Mouse (Mus musculus) megakaryocyte progenitor cell, adult 5-6 weeks (primary cell): ENCODE results near the gene Zcchc2. TPM values are rescaled to one million over a fixed set of nuclear protein-coding genes. Genes with fewer than 3 reads are reported as not detected.

ENCODE experiments used
- ATAC-seq: replicated peaks from 2 replicates; pipeline ENCODE4 v1.8.0; 2016; ENCODE audit warnings: mild to moderate bottlenecking, moderate TSS enrichment, inconsistent platforms; ENCODE audit not compliant: poor library complexity
- total RNA-seq, 2 experiments: library from RNA; stranded (forward) in 1 of 2; stranded (reverse) in 1 of 2; fragments of 157-497, 149-512 nt in 1 of 2; fragments of 200-1000 nt in 1 of 2; gene quantifications; 2 replicates each; pipeline versions ENCODE4 v1.2.3 to v1.2.4; 2015 to 2017

Zcchc2 gene
- total RNA-seq, 2 experiments from 2014 or later, result 15.1 to 22.2 TPM

DNA sequence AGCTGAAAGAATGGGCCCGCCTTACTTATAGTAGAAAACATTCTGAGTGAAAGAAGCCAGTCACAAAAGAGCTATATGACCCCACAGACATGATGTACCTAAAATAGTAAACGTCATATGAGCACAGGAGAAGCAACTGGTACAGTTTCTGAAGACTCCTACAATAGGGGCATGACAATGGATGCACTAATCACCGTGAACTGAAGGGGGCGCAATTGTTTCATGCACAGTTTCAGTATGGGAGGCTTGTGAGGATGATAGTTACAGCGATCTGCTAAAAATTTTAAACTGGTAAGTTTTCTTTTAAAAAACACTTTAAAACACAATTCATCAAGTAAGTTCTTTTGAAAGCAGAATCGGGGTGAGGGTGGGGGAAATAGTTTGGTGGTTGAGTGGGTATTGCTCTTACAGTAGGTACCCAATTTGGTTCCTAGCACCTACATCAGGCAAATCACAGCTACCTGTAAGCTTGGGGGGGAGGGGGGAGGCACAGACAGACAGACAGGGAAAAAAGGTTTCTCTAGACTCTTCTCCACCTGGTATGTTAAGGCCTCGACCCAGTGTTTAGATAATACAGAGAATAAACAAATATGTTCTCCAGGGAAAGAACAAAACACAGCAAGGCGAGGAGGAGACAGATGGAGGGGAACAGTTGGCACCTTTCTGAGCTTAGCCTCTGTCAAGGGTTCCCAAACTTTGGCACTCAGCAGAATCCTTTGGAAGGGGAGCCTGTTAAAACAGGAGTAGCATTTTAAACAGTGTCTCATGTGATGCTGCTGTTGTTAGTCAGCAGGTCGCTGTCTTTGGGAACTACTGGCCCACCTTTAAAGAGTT lies 81.2 kb downstream of the Zcchc2 start:
- peak; percentile 92 for ATAC-seq

DNA sequence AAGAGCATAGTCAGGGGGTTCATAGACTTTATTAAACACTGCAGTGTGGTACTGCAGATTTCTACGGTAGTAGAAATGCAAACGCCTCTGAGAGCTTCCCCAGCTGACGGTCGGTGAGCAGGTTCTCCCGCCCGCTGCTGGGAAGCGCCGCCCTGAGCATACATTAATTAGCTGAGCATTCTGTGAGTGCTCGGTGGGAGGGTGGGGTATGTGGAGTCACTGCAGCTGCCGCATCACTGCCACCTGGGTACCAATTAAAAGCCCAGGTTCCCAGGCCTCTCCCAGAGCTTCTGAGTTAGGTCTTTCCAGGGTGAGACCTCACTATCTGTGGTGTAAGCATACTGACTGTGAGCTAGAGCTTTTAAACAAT lies 81.8 kb downstream of the Zcchc2 start:
- no peak for ATAC-seq

GRCm38 (mm10) chr1:106073166-106073565 lies 83.0 kb downstream of the Zcchc2 start:
- ATAC-seq, result no peak

DNA sequence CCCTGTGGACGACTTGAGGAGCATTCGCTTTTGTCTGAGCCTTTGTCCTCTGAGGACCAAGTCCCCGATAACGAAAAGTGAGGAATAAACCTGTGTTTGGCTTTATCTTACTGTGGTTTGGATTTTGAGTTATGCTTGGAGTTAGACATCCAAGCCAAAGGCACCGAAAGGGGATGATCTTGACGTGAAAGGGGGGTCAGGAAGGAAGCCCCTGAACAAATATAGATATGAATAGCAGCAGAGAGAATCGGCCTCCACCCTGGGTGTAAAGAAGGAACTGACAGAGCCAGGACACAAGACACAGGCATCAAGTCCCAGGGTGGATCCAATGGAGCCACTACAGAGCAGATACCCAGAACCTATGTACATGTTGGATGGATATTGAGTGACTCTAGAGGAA lies 83.9 kb downstream of the Zcchc2 start:
- no peak for ATAC-seq

GRCm38 (mm10) chr1:106074656-106075055 lies 84.5 kb downstream of the Zcchc2 start:
- ATAC-seq, result no peak

DNA sequence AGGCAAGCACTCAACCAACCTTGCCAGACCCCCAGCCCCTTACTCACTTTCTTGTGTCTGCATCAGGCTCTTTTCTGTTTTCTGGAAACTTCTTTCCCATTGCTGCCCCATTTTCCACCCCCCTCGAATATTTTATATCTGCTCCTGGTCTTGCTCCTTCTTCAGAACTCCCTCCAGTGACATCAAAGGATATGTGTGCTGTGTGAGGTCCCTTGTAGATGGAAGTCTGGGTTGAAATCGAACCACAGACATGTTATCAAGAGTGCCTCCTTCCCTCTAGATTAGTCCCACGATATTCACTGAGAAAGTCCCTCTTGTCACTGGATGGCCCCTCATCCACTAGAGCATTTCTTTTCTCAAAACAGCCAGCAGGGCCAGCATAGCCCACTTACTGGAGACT lies 86.4 kb downstream of the Zcchc2 start:
- ATAC-seq, result no peak

DNA sequence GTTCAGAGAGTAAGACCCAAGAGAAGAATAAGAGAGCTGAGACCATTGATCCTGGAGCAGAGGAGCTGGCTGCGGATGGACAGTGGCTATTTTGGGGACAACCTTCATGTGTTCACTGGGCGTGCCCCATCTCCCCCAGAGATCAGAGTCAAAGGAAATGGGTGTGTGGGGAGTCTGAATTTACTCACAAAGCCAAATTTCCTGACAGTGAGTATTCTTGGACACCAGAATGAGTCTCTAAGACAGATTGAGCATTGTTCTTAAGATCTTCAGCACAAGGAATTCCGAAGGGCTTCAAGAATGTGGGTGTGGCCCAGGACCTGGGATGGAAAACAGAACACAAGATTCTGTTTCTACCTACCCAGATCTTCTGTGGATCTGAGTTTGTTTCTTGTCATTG lies 87.0 kb downstream of the Zcchc2 start:
- no peak for ATAC-seq

Other genes with a start within 250 kb of the Zcchc2 start
- 0.22 and 0.64 TPM in 2 replicates for gene Tnfrsf11a, start 209.7 kb upstream of the Zcchc2 start, total RNA-seq (2015)
- gene Tnfrsf11a, start 209.7 kb upstream of the Zcchc2 start, total RNA-seq (2017), result 0.98 TPM in 1 of 2 replicates, not detected in the other
- gene Phlpp1, start 181.3 kb downstream of the Zcchc2 start, total RNA-seq (2015), result 1.1 and 2.6 TPM in 2 replicates
- gene Phlpp1, start 181.3 kb downstream of the Zcchc2 start, total RNA-seq (2017), result 0.92 and 2.1 TPM in 2 replicates